23 mouse cellular contexts compared by ENCODE assay signal in the genomic region with DNA sequence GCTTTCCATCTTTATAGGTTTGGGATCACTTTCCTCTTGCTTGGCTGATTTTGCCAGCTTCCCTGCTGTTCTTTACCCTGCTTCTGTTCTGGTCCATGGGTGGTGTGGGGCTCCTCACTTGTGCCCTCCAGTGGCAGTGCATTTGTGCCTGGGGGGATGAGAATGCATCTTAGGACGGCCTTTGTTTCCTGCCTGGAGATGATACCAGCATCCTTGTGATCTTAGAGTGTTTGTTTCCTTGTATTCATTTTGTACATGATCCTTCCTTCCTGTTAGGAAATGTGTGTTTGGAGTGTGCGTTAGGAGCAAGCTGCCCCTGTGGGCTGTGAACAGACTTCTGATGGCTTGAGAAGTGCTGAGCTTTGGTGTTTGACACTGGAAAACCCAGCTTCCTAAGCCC. TPM values are rescaled to one million over a fixed set of nuclear protein-coding genes. Genes with fewer than 3 reads are reported as not detected.
DNase-seq lines count a peak whose midpoint lies in the region; ATAC-seq and TF ChIP-seq lines count a peak whose summit lies in the region.
"Had no signal": no experiment of that assay in that cellular context is flagged by ENCODE, and none has a peak within 500 bp of the region (broad histone marks: within the 10 kb centered on the region; RNA-seq: fewer than 3 reads in every experiment).

No protein-coding gene starts in this region.

- H3K9me3 ChIP-seq in kidney, postnatal 0 days (replicated peaks; ENCODE audit: low read length) = no peaks in the 10 kb centered on the region
- H3K9me3 ChIP-seq in kidney, embryonic 16.5 days (ENCODE audit: low read length) = no peaks in the 10 kb centered on the region
- H3K9me3 ChIP-seq in intestine, postnatal 0 days (ENCODE audit: control insufficient read depth) = no peaks in the 10 kb centered on the region
- H3K9me3 ChIP-seq in lung, postnatal 0 days (ENCODE audit: low read length) = no peaks in the 10 kb centered on the region
- H3K9me3 ChIP-seq: embryonic facial prominence, embryonic 12.5 days; heart, embryonic 10.5 days; midbrain, embryonic 13.5 days had no signal

- WGBS in kidney, postnatal 0 days = 84% methylated on average over 2 of the region's 2 CpGs
- 87% methylated on average over 2 of the region's 2 CpGs for WGBS in kidney, embryonic 16.5 days
- 85% methylated on average over 2 of the region's 2 CpGs for WGBS in intestine, postnatal 0 days
- 56% methylated on average over 2 of the region's 2 CpGs for WGBS in lung, postnatal 0 days

- no peak overlapping the region for H3K4me2 ChIP-seq in kidney, postnatal 0 days (ENCODE audit: low read length)
- no peak overlapping the region for H3K4me2 ChIP-seq in kidney, embryonic 16.5 days (replicated peaks; ENCODE audit: low read depth, low read length)
- no peak overlapping the region for H3K4me2 ChIP-seq in intestine, postnatal 0 days (replicated peaks; ENCODE audit: low read depth)
- no peak overlapping the region for H3K4me2 ChIP-seq in lung, postnatal 0 days (replicated peaks; ENCODE audit: low read depth, low read length)
- H3K4me2 ChIP-seq: embryonic facial prominence, embryonic 12.5 days; hindbrain, embryonic 14.5 days; midbrain, embryonic 13.5 days had no signal

- H3K27ac ChIP-seq in gastrocnemius, adult 2 months = no peak overlapping the region
- H3K27ac ChIP-seq in kidney, postnatal 0 days = no peak overlapping the region
- no peak overlapping the region for H3K27ac ChIP-seq in kidney, embryonic 16.5 days (ENCODE audit: low read length)
- peak overlapping the region; percentile 17; the same call in 1 of the 2 replicates for H3K27ac ChIP-seq in intestine, postnatal 0 days (ENCODE audit: low read depth, low read length)
- H3K27ac ChIP-seq in lung, postnatal 0 days (ENCODE audit: low read length) = peak overlapping the region; percentile 54; the same call in 1 of the 2 replicates
- H3K27ac ChIP-seq: embryonic facial prominence, embryonic 12.5 days; heart, embryonic 10.5 days; hindbrain, embryonic 14.5 days; midbrain, embryonic 13.5 days had no signal

- peak; percentile 15; the same call in 1 of the 2 replicates for TF ChIP-seq CTCF in gastrocnemius, adult 2 months (IDR thresholded peaks at IDR 0.05)
- TF ChIP-seq CTCF in kidney, postnatal 0 days (IDR thresholded peaks at IDR 0.05; ENCODE audit: low read depth) = peak; percentile 48; the same call in 1 of the 2 replicates
- peak; percentile 60 for TF ChIP-seq CTCF in intestine, postnatal 0 days (IDR thresholded peaks at IDR 0.05; ENCODE audit: low read depth)
- TF ChIP-seq CTCF in lung, postnatal 0 days (IDR thresholded peaks at IDR 0.05) = peak; percentile 72

- no peaks in the 10 kb centered on the region for H3K27me3 ChIP-seq in kidney, postnatal 0 days (ENCODE audit: insufficient read depth, low read length)
- no peaks in the 10 kb centered on the region for H3K27me3 ChIP-seq in kidney, embryonic 16.5 days (ENCODE audit: insufficient read depth, low read length)
- no peaks in the 10 kb centered on the region for H3K27me3 ChIP-seq in intestine, postnatal 0 days (replicated peaks; ENCODE audit: control insufficient read depth, insufficient read depth, low read length)
- no peaks in the 10 kb centered on the region for H3K27me3 ChIP-seq in lung, postnatal 0 days (replicated peaks; ENCODE audit: insufficient read depth, low read length)
- H3K27me3 ChIP-seq: embryonic facial prominence, embryonic 12.5 days; midbrain, embryonic 13.5 days had no signal

- ATAC-seq in kidney, postnatal 0 days (replicated peaks; ENCODE audit: low FRiP score, low read depth) = no peak
- no peak for ATAC-seq in kidney, embryonic 16.5 days (ENCODE audit: low FRiP score, low TSS enrichment)
- no peak for ATAC-seq in intestine, postnatal 0 days
- peak; percentile 79 for ATAC-seq in lung, postnatal 0 days
- ATAC-seq: forebrain, embryonic 14.5 days; midbrain, embryonic 13.5 days had no signal

- peak; percentile 13 for DNase-seq in gastrocnemius, adult 2 months
- no peak for DNase-seq in gastrocnemius, postnatal 36 days
- DNase-seq in kidney, postnatal 0 days (ENCODE audit: low spot score) = no peak
- peak; percentile 45 for DNase-seq in lung, postnatal 0 days (ENCODE audit: low spot score)
- DNase-seq in cerebellum, postnatal 14 days = no peak
- no peak for DNase-seq in c-Kit-positive CD71-positive TER-119-positive erythroid progenitor cells, embryonic 14.5 days (ENCODE audit: low spot score)
- DNase-seq: adrenal gland, adult 8-10 months; cerebellum, adult 9-11 months; gastrocnemius, postnatal 25 days; heart, postnatal 10 days; kidney, postnatal 36 days; thymus, adult 2 months had no signal

- intact Hi-C loops in gastrocnemius, adult 2 months (cut with DNase I) = no loop called here
- intact Hi-C loops in gastrocnemius, postnatal 36 days (cut with DNase I) = no loop called here

- no peak overlapping the region for H3K9ac ChIP-seq in kidney, postnatal 0 days (ENCODE audit: low read depth, low read length)
- H3K9ac ChIP-seq in kidney, embryonic 16.5 days (replicated peaks; ENCODE audit: low read length) = no peak overlapping the region
- no peak overlapping the region for H3K9ac ChIP-seq in intestine, postnatal 0 days (ENCODE audit: low read depth, low read length)
- H3K9ac ChIP-seq in lung, postnatal 0 days (replicated peaks; ENCODE audit: low read depth) = no peak overlapping the region
- H3K9ac ChIP-seq: embryonic facial prominence, embryonic 12.5 days; hindbrain, embryonic 14.5 days; midbrain, embryonic 13.5 days had no signal

- H3K4me1 ChIP-seq in kidney, postnatal 0 days (replicated peaks; ENCODE audit: insufficient read depth, low read length) = no peaks in the 10 kb centered on the region
- H3K4me1 ChIP-seq in kidney, embryonic 16.5 days (ENCODE audit: insufficient read depth, low read length) = no peaks in the 10 kb centered on the region
- H3K4me1 ChIP-seq in intestine, postnatal 0 days (replicated peaks; ENCODE audit: control insufficient read depth, insufficient read depth, low read length) = no peaks in the 10 kb centered on the region; the same call in 1 of the 2 replicates
- H3K4me1 ChIP-seq in lung, postnatal 0 days (ENCODE audit: insufficient read depth, low read depth, low read length) = no peaks in the 10 kb centered on the region
- H3K4me1 ChIP-seq: embryonic facial prominence, embryonic 12.5 days; midbrain, embryonic 13.5 days had no signal

- H3K36me3 ChIP-seq in kidney, postnatal 0 days (ENCODE audit: insufficient read depth, low read length) = peaks cover 66% of the 10 kb centered on the region
- H3K36me3 ChIP-seq in kidney, embryonic 16.5 days (ENCODE audit: insufficient read depth, low read length) = peaks cover 67% of the 10 kb centered on the region
- peaks cover 82% of the 10 kb centered on the region for H3K36me3 ChIP-seq in intestine, postnatal 0 days (ENCODE audit: control insufficient read depth, insufficient read depth)
- peaks cover 46% of the 10 kb centered on the region for H3K36me3 ChIP-seq in lung, postnatal 0 days (ENCODE audit: insufficient read depth, low read length)

- H3K4me3 ChIP-seq in gastrocnemius, adult 2 months = no peak overlapping the region
- no peak overlapping the region for H3K4me3 ChIP-seq in kidney, postnatal 0 days (replicated peaks; ENCODE audit: low read depth, low read length)
- no peak overlapping the region for H3K4me3 ChIP-seq in kidney, embryonic 16.5 days (ENCODE audit: low read length)
- no peak overlapping the region for H3K4me3 ChIP-seq in intestine, postnatal 0 days (ENCODE audit: low read depth, low read length)
- no peak overlapping the region for H3K4me3 ChIP-seq in lung, postnatal 0 days (ENCODE audit: low read depth, low read length)
- H3K4me3 ChIP-seq: embryonic facial prominence, embryonic 12.5 days; erythroblast, embryonic 14.5 days; heart, embryonic 10.5 days; midbrain, embryonic 13.5 days; myocyte had no signal

- TF ChIP-seq EP300 in lung, postnatal 0 days (IDR thresholded peaks at IDR 0.05) = peak; percentile 71

RNA-seq across cellular contexts. Expression of gene Muc6, which starts 30.9 kb away (rescaled TPM):
- total RNA-seq in gastrocnemius, adult 2 months (2021) = not detected
- total RNA-seq in gastrocnemius, postnatal 36 days (2021) = not detected
- 0.05 and 0.09 TPM in 2 replicates for polyA plus RNA-seq in kidney, postnatal 0 days (2015; fragmentation: Nextera tagmentation; extraction: Ambion mirVana)
- polyA plus RNA-seq in kidney, embryonic 16.5 days (2015; fragmentation: Nextera tagmentation; extraction: Ambion mirVana) = 0.24 and 0.26 TPM in 2 replicates
- 8.9 and 9.8 TPM in 2 replicates for polyA plus RNA-seq in intestine, postnatal 0 days (2015; fragmentation: Nextera tagmentation; extraction: Ambion mirVana)
- 0.07 TPM in 2 replicates for polyA plus RNA-seq in lung, postnatal 0 days (2015; fragmentation: Nextera tagmentation; extraction: Ambion mirVana)
- total RNA-seq: adrenal gland, adult 8-10 months; gastrocnemius, postnatal 25 days; heart, postnatal 10 days; layer of hippocampus, postnatal 10 days; left cerebral cortex, postnatal 10 days had no signal

Comparison
In these comparisons a context has a peak if more than half of its experiments do, and no peak if none do; other contexts are left out.
1. DNase-seq: peak in gastrocnemius, adult 2 months (single experiment) and lung, postnatal 0 days (single experiment); none in gastrocnemius, postnatal 36 days (0 of 2), kidney, postnatal 0 days (single experiment), cerebellum, postnatal 14 days (0 of 2) and c-Kit-positive CD71-positive TER-119-positive erythroid progenitor cells, embryonic 14.5 days (single experiment).
2. H3K27ac ChIP-seq: peak in intestine, postnatal 0 days (single experiment) and lung, postnatal 0 days (single experiment); none in gastrocnemius, adult 2 months (single experiment), kidney, postnatal 0 days (single experiment) and kidney, embryonic 16.5 days (single experiment).
3. CTCF ChIP-seq: peak in every context shown above with its lines; median percentile 72 in lung, postnatal 0 days; 60 in intestine, postnatal 0 days; 48 in kidney, postnatal 0 days; 15 in gastrocnemius, adult 2 months.